In the genomic region with DNA sequence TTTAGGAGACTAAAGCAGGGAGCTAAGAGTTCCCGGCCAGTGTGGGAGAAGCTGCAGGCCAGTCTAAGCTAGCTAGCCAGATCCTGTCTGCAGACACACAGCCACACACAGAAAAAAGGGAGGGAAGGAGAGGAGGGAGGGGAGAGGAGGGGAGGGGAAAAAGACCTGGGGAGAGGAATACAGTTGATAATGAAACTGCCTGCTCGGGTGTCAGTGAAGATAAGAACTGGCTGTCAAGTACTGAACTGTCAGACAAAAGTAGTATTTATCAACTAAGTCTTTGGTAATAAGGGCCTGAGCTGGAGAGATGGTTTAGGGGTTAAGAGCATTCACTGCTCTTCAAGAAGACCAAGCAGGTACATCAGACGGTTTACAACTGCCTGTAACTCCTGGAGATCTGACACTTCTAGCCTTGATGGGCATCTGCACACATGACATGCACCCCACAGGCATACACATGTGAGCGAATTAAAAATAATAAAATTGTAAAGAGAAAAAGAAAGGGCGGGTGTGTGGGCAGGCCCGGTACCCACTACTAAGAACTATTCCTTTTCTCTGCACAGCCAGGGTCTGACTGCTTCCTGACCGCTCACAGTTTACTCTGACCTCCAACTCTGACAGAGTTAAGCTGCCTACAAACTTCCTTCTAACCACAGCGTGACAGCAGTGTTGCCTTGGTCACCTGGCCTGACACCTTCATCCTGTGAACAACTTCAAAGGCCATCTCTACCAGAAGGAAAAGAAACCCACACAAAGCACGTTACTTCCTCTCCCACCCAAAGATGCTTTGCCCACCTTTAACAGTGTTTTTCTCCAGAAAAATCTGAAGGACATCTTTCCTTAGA, we compare ENCODE assay signal across 10 mouse cellular contexts. TPM values are rescaled to one million over a fixed set of nuclear protein-coding genes. Genes with fewer than 3 reads are reported as not detected.
DNase-seq lines count a peak whose midpoint lies in the region; ATAC-seq and TF ChIP-seq lines count a peak whose summit lies in the region.
"Had no signal": no experiment of that assay in that cellular context is flagged by ENCODE, and none has a peak within 500 bp of the region (broad histone marks: within the 10 kb centered on the region; RNA-seq: fewer than 3 reads in every experiment).

No protein-coding gene starts in this region.

- H3K27ac ChIP-seq in kidney, embryonic 16.5 days (ENCODE audit: low read length): peak overlapping the region; percentile 19; the same call in 1 of the 2 replicates
- H3K27ac ChIP-seq in bone marrow macrophage, adult 2 months (ENCODE audit: insufficient read depth, low read depth, low read length): peak overlapping the region; percentile 90
- peak overlapping the region; percentile 99 for H3K27ac ChIP-seq in liver, embryonic 11.5 days (ENCODE audit: low read depth, low read length)

- no peak overlapping the region for H3K4me3 ChIP-seq in kidney, embryonic 16.5 days (ENCODE audit: low read length)
- peak overlapping the region; percentile 7; the same call in 1 of the 2 replicates for H3K4me3 ChIP-seq in bone marrow macrophage, adult 2 months (ENCODE audit: insufficient read depth, low read length)
- peak overlapping the region; percentile 100 for H3K4me3 ChIP-seq in liver, embryonic 11.5 days (ENCODE audit: low read depth, low read length)

- DNase-seq in kidney, postnatal 25 days: no peak
- DNase-seq in CD4-positive helper T cell, adult 2 months (ENCODE audit: low read depth, low spot score): peak; percentile 58
- DNase-seq in liver, embryonic 11.5 days (ENCODE audit: low spot score): no peak
- DNase-seq in lung, adult 18-20 months: no peak
- DNase-seq in layer of hippocampus, postnatal 25 days (ENCODE audit: extremely low spot score in 1 of 2, low spot score in 1 of 2): no peak
- DNase-seq in embryo, embryonic 10.5 days (ENCODE audit: low spot score): no peak
- DNase-seq: layer of hippocampus, adult 9-11 months had no signal

- no peak for TF ChIP-seq POLR2A in bone marrow macrophage, adult 2 months (IDR thresholded peaks at IDR 0.05; ENCODE audit: borderline replicate concordance, low read depth, low read length)

- TF ChIP-seq CTCF in bone marrow macrophage, adult 2 months (IDR thresholded peaks at IDR 0.05; ENCODE audit: low read depth, low read length): no peak

- H3K9me3 ChIP-seq in kidney, embryonic 16.5 days (ENCODE audit: low read length): no peaks in the 10 kb centered on the region
- H3K9me3 ChIP-seq in liver, embryonic 11.5 days (ENCODE audit: control insufficient read depth, low read length): no peaks in the 10 kb centered on the region

- no peak overlapping the region for H3K9ac ChIP-seq in kidney, embryonic 16.5 days (replicated peaks; ENCODE audit: low read length)
- peak overlapping the region; percentile 98 for H3K9ac ChIP-seq in liver, embryonic 11.5 days (ENCODE audit: low read depth, low read length)

- 0 out of 2 replicates have a peak overlapping the region, but pooled peaks have one; percentile 56 for H3K4me2 ChIP-seq in kidney, embryonic 16.5 days (replicated peaks; ENCODE audit: low read depth, low read length)
- H3K4me2 ChIP-seq in liver, embryonic 11.5 days: peak overlapping the region; percentile 100

- no peaks in the 10 kb centered on the region for H3K36me3 ChIP-seq in kidney, embryonic 16.5 days (ENCODE audit: insufficient read depth, low read length)
- no peaks in the 10 kb centered on the region for H3K36me3 ChIP-seq in liver, embryonic 11.5 days (ENCODE audit: control insufficient read depth, insufficient read depth, low read length)

- H3K4me1 ChIP-seq in kidney, embryonic 16.5 days (ENCODE audit: insufficient read depth, low read length): peaks cover 50% of the 10 kb centered on the region
- peaks cover 52% of the 10 kb centered on the region for H3K4me1 ChIP-seq in bone marrow macrophage, adult 2 months (ENCODE audit: control insufficient read depth, insufficient read depth, low read length)
- H3K4me1 ChIP-seq in liver, embryonic 11.5 days (replicated peaks; ENCODE audit: control insufficient read depth, insufficient read depth, low read length): peaks cover 65% of the 10 kb centered on the region

- ATAC-seq in kidney, embryonic 16.5 days (ENCODE audit: low FRiP score, low TSS enrichment): no peak
- ATAC-seq in liver, embryonic 11.5 days (replicated peaks; ENCODE audit: low FRiP score): peak; percentile 83

- H3K27me3 ChIP-seq in kidney, embryonic 16.5 days (ENCODE audit: insufficient read depth, low read length): peaks cover 1% of the 10 kb centered on the region; the same call in 1 of the 2 replicates
- H3K27me3 ChIP-seq in liver, embryonic 11.5 days (replicated peaks; ENCODE audit: control insufficient read depth, insufficient read depth, low read length): peaks cover 9% of the 10 kb centered on the region

- WGBS in kidney, embryonic 16.5 days: 56% methylated on average over 9 of the region's 9 CpGs
- 26% methylated on average over 9 of the region's 9 CpGs for WGBS in liver, embryonic 11.5 days

RNA-seq across cellular contexts. Expression of a gene that starts 1.8 kb away (rescaled TPM):
- 0.19 and 0.22 TPM in 2 replicates for polyA plus RNA-seq in kidney, embryonic 16.5 days (2015; fragmentation: Nextera tagmentation; extraction: Ambion mirVana)
- not detected in 2 replicates for polyA plus RNA-seq in bone marrow macrophage, adult 2 months (2012; ENCODE audit: insufficient read depth, insufficient read length, missing spikeins)
- 0.10 TPM in 1 of 2 replicates, not detected in the other for polyA plus RNA-seq in liver, embryonic 11.5 days (2014; fragmentation: Nextera tagmentation; extraction: Ambion mirVana)
- not detected for total RNA-seq in layer of hippocampus, postnatal 25 days (2021)

RNA-seq across cellular contexts. Expression of a gene that starts 4.7 kb away (rescaled TPM):
- 36.8 and 37.4 TPM in 2 replicates for polyA plus RNA-seq in kidney, embryonic 16.5 days (2015; fragmentation: Nextera tagmentation; extraction: Ambion mirVana)
- polyA plus RNA-seq in bone marrow macrophage, adult 2 months (2012; ENCODE audit: insufficient read depth, insufficient read length, missing spikeins): 64.3 and 68.0 TPM in 2 replicates
- 51.2 and 55.4 TPM in 2 replicates for polyA plus RNA-seq in liver, embryonic 11.5 days (2014; fragmentation: Nextera tagmentation; extraction: Ambion mirVana)
- total RNA-seq in layer of hippocampus, postnatal 25 days (2021): 10 to 100 TPM; 49.3 to 66.3 TPM

RNA-seq across cellular contexts. Expression of a gene that starts 48.7 kb away (rescaled TPM):
- polyA plus RNA-seq in kidney, embryonic 16.5 days (2015; fragmentation: Nextera tagmentation; extraction: Ambion mirVana): 31.8 and 33.1 TPM in 2 replicates
- polyA plus RNA-seq in bone marrow macrophage, adult 2 months (2012; ENCODE audit: insufficient read depth, insufficient read length, missing spikeins): 41.7 and 45.7 TPM in 2 replicates
- polyA plus RNA-seq in liver, embryonic 11.5 days (2014; fragmentation: Nextera tagmentation; extraction: Ambion mirVana): 34.2 and 36.0 TPM in 2 replicates
- 10 to 100 TPM; 56.9 to 58.5 TPM for total RNA-seq in layer of hippocampus, postnatal 25 days (2021)

RNA-seq across cellular contexts. Expression of a gene that starts 55.8 kb away (rescaled TPM):
- polyA plus RNA-seq in kidney, embryonic 16.5 days (2015; fragmentation: Nextera tagmentation; extraction: Ambion mirVana): 0.35 and 1.3 TPM in 2 replicates
- not detected in 2 replicates for polyA plus RNA-seq in bone marrow macrophage, adult 2 months (2012; ENCODE audit: insufficient read depth, insufficient read length, missing spikeins)
- not detected in 2 replicates for polyA plus RNA-seq in liver, embryonic 11.5 days (2014; fragmentation: Nextera tagmentation; extraction: Ambion mirVana)
- total RNA-seq in layer of hippocampus, postnatal 25 days (2021): not detected
- total RNA-seq: gastrocnemius, adult 18-20 months had no signal

Comparison
In these comparisons a context has a peak if more than half of its experiments do, and no peak if none do; other contexts are left out.
1. H3K27ac ChIP-seq: peak in every context shown above with its lines; median percentile 99 in liver, embryonic 11.5 days; 90 in bone marrow macrophage, adult 2 months; 19 in kidney, embryonic 16.5 days.